Mouse (Mus musculus) megakaryocyte progenitor cell, adult 5-6 weeks (primary cell): Measurements from ENCODE around the gene Megf11. TPM values are rescaled to one million over a fixed set of nuclear protein-coding genes. Genes with fewer than 3 reads are reported as not detected.
A peak's percentile ranks its signal among the peaks of the same experiment; 100 is the strongest.

Source experiments
- ATAC-seq: replicated peaks from 2 replicates; pipeline ENCODE4 v1.8.0; 2016; ENCODE audit warnings: mild to moderate bottlenecking, moderate TSS enrichment, inconsistent platforms; ENCODE audit not compliant: poor library complexity
- total RNA-seq, 2 experiments: library from RNA; stranded (forward) in 1 of 2; stranded (reverse) in 1 of 2; fragments of 157-497, 149-512 nt in 1 of 2; fragments of 200-1000 nt in 1 of 2; gene quantifications; 2 replicates each; pipeline versions ENCODE4 v1.2.3 to v1.2.4; 2015 to 2017

Gene Megf11
- total RNA-seq, 2 experiments from 2014 or later, result not detected

- no peak for ATAC-seq
Observed at GRCm38 (mm10) chr9:64519921-64520746, 134.7 kb downstream of the Megf11 start.

GRCm38 (mm10) chr9:64520747-64521283, 135.4 kb downstream of the Megf11 start:
- ATAC-seq, result no peak

GRCm38 (mm10) chr9:64523264-64524045, 138.0 kb downstream of the Megf11 start:
- ATAC-seq, result no peak

- no peak for ATAC-seq
Observed at GRCm38 (mm10) chr9:64528061-64528460, 142.6 kb downstream of the Megf11 start.

- ATAC-seq, result no peak
Observed at GRCm38 (mm10) chr9:64528595-64528994, 143.2 kb downstream of the Megf11 start.

GRCm38 (mm10) chr9:64531935-64532334, 146.5 kb downstream of the Megf11 start:
- no peak for ATAC-seq

- ATAC-seq, result no peak
Observed at GRCm38 (mm10) chr9:64532711-64533242, 147.4 kb downstream of the Megf11 start.

- peak; percentile 88 for ATAC-seq
Observed at GRCm38 (mm10) chr9:64533488-64534119, 148.2 kb downstream of the Megf11 start.

GRCm38 (mm10) chr9:64534313-64534712, 148.9 kb downstream of the Megf11 start:
- ATAC-seq, result no peak

GRCm38 (mm10) chr9:64534856-64535539, 149.6 kb downstream of the Megf11 start:
- ATAC-seq, result no peak

GRCm38 (mm10) chr9:64537821-64538220, 152.4 kb downstream of the Megf11 start:
- no peak for ATAC-seq

GRCm38 (mm10) chr9:64542246-64542645, 156.8 kb downstream of the Megf11 start:
- no peak for ATAC-seq

- peak; percentile 46; the same call in 1 of the 2 replicates for ATAC-seq
Observed at GRCm38 (mm10) chr9:64543125-64543524, 157.7 kb downstream of the Megf11 start.

- no peak for ATAC-seq
Observed at GRCm38 (mm10) chr9:64546344-64546991, 161.0 kb downstream of the Megf11 start.

- no peak for ATAC-seq
Observed at GRCm38 (mm10) chr9:64548332-64548731, 162.9 kb downstream of the Megf11 start.

- ATAC-seq, result no peak
Observed at GRCm38 (mm10) chr9:64551307-64551706, 165.9 kb downstream of the Megf11 start.

GRCm38 (mm10) chr9:64552046-64552445, 166.6 kb downstream of the Megf11 start:
- ATAC-seq, result no peak

- no peak for ATAC-seq
Observed at GRCm38 (mm10) chr9:64553441-64553840, 168.0 kb downstream of the Megf11 start.

- no peak for ATAC-seq
Observed at GRCm38 (mm10) chr9:64555620-64556019, 170.2 kb downstream of the Megf11 start.
